Mouse (Mus musculus): ENCODE data around the gene Hist1h3c.
"Not testable (repeated sequence)": the region's sequence is repeated elsewhere in the genome, so short reads cannot be mapped to it uniquely, and the experiment has no call there.

Hist1h3c gene

GRCm38 (mm10) chr13:23708041-23708440, 37.4 kb downstream of the Hist1h3c start:
- no peak for DNase-seq (ENCODE audit: extremely low read depth, low read depth, low spot score)

DNA sequence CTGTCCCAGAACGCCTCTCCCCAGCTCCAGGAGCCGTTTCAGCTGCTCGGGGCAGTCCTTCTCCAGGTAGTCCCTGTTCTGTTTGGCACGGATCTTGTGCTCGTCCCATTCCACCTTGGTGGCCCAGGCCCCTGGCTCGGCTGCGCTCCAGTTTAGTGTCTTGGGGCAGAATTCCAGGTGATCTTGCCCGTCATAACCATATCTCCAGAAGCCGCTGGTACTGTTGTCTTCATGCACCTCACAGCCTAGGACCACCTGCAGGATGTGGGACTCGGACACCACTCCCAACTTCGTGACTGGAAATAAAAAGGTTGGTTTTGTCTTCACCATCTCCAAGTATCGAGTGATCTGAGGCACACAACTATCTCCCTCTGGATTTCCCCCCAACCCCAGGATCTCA, 38.6 kb downstream of the Hist1h3c start:
- DNase-seq (ENCODE audit: extremely low read depth, low read depth, low spot score), result no peak

- no peak for DNase-seq (ENCODE audit: extremely low read depth, low read depth, low spot score)
Observed at GRCm38 (mm10) chr13:23705751-23706356, 39.5 kb downstream of the Hist1h3c start.

- not testable (repeated sequence) for DNase-seq (ENCODE audit: extremely low read depth, low read depth, low spot score)
Observed at GRCm38 (mm10) chr13:23702801-23703200, 42.6 kb downstream of the Hist1h3c start.

DNA sequence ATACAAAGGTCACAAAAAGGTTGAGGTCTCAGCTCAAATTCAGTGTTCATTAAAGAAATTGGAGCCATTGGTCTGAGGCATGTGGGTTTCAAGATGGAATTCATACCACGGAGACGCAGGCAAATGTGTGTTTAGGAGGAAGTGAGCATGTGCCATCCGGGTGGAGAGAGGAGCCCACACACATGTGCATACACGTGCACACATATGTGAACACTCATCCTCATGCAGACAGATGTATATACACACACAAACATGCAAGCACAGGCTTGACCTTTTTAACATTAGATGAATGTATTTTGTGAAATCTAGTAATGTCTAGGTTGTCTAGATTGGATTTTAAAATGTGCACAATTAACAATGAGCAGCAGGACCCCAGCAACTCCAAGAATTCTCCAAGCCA, 43.2 kb downstream of the Hist1h3c start:
- no peak for DNase-seq (ENCODE audit: extremely low read depth, low read depth, low spot score)

DNA sequence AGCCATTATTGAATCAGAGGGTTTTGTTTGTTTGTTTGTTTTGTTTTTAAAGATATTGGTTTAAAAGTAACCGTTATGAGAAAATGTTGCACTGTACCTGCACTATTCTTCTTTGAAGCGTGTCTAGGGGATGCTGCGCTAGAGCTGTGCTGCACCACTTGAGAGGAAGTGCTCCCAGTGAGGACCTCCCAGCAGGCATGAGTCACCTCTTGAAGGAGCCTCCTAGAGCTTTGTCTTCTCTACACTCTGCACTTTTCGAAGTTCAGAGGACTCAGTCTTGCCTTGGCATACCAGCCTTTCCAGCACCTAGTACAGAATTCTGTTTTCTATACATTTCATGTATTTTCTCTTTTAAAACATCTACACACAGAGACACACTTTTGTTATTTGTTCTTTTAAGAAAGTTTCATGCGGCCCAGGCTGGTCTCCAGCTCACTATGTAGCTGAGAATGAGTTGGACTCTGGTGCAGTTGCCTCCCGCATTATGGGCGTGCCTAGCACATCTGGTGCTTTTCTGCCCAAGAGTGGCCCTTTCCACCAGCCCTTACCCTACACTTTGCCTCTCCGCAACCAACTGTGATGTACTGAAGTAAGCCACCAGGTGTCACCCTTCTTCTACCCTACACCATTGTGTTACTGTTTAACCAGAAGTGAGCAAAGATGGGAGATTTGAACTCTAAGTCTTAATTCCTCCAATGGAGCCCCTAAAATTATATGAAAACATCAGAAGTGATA, 44.4 kb downstream of the Hist1h3c start:
- no peak for DNase-seq (ENCODE audit: extremely low read depth, low read depth, low spot score)

- no peak for DNase-seq (ENCODE audit: extremely low read depth, low read depth, low spot score)
Observed at GRCm38 (mm10) chr13:23699767-23700166, 45.6 kb downstream of the Hist1h3c start.

- no peak for DNase-seq (ENCODE audit: extremely low read depth, low read depth, low spot score)
Observed at GRCm38 (mm10) chr13:23698996-23699395, 46.4 kb downstream of the Hist1h3c start.

DNA sequence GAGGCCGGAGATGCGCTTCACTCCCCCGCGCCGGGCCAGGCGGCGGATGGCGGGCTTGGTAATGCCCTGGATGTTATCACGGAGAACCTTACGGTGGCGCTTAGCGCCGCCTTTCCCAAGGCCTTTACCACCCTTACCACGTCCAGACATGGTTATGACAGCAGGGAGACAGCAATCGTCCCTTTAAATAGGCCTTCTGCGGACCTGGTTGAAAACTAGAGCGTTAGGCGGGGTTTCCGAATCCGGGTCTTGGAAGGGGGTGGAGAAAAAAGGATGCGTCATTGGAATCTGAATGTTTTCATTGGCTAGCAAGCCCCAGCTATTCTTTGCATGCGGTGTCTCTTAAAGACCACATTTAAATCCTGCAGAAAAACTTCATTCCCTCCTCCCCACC, 47.1 kb downstream of the Hist1h3c start, which contains the start of gene Hist1h4c:
Gene Hist1h4c (minus strand): TSS at position 155 of the 394 bp plus-strand sequence.
- DNase-seq (ENCODE audit: extremely low read depth, low read depth, low spot score), result peak; percentile 80

DNA sequence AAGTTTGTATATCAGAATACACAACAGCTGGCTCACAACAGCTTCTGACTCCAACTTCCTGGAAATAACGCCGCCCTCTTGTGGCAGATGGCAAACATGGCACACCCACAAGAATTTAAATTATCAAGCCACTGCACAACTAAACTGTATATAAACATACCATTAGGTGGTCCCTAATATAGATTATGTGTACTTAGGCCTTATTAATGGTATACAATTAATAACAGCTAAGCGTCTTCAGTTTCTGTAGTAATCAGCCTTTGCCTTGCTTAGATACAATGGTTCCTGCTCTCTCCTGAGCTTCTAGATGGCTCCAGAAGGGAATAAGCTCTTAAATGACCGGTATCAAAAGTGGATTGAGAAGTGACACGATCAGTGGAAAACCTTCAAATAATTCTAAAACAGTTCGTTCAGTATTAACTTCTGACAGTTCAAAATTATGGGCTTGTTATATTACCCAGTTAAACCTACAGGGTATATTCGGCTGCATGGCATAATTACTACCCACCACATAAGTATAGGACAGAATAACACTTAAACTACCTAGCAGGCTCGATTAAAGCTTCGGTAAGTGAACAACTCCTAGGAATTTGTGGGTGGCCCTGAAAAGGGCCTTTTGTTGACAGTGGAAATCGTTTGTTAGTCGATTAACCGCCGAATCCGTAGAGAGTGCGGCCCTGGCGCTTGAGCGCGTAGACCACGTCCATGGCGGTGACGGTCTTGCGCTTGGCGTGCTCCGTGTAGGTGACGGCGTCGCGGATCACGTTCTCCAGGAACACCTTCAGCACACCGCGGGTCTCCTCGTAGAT, 47.7 kb downstream of the Hist1h3c start:
- DNase-seq (ENCODE audit: extremely low read depth, low read depth, low spot score), result no peak

DNA sequence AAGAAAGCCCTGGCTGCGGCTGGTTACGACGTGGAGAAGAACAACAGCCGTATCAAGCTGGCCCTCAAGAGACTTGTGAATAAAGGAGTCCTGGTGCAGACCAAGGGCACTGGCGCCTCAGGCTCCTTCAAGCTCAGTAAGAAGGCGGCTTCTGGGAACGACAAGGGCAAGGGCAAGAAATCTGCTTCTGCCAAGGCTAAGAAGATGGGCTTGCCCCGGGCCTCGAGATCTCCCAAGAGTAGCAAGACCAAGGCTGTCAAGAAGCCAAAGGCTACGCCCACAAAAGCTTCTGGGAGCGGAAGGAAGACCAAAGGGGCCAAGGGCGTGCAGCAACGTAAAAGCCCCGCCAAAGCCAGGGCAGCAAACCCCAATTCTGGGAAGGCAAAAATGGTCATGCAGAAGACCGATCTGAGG, 49.3 kb downstream of the Hist1h3c start:
- no peak for DNase-seq (ENCODE audit: extremely low read depth, low read depth, low spot score)

DNA sequence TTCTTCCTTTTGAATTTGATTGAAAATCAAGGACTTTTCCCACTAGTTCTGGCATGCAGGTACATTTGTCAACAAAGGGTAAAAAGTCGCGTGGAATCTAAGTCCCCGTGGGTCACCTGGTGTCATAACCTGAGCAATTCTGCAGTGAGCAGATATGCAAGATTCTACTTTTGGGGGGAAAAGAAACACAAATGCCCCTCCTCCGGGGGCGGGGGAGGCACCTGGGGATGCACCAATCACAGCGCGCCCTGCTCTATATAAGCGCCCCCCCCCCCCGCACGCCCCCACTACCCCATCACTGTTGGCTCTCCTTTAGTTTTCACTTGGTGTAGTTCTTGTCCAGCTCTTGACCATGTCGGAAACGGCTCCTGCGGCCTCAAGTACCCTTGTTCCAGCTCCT, 49.9 kb downstream of the Hist1h3c start, which contains the start of gene Hist1h1t:
Gene Hist1h1t (plus strand): TSS at position 301 of the 400 bp plus-strand sequence.
- no peak for DNase-seq (ENCODE audit: extremely low read depth, low read depth, low spot score)

All from fat pad, adult 2 months (tissue).